Mouse (Mus musculus): Measurements from ENCODE around the gene Hdac6. TPM values are rescaled to one million over a fixed set of nuclear protein-coding genes. Genes with fewer than 3 reads are reported as not detected.
"Not testable (repeated sequence)": the region's sequence is repeated elsewhere in the genome, so short reads cannot be mapped to it uniquely, and the experiment has no call there.

Hdac6 gene
- total RNA-seq, 2 experiments from 2014 or later, result 4.3 to 4.9 TPM

GRCm38 (mm10) chrX:7926266-7926665 is 21.4 kb downstream of the Hdac6 start:
- intact Hi-C loops (cut with DNase I), result no loop called here
- DNase-seq, result no peak

- intact Hi-C loops (cut with DNase I), result no loop called here
- no peak for DNase-seq
These were observed 25.7 kb downstream of the Hdac6 start for GRCm38 (mm10) chrX:7922032-7922431.

GRCm38 (mm10) chrX:7919601-7920383 is 27.9 kb downstream of the Hdac6 start, which contains the start of gene Pcsk1n:
Gene Pcsk1n (plus strand): TSS chrX:7919822.
- DNase-seq, result no peak
- intact Hi-C loops (cut with DNase I), result no loop called here

GRCm38 (mm10) chrX:7917960-7918359 is 29.7 kb downstream of the Hdac6 start:
- intact Hi-C loops (cut with DNase I); DNase-seq: not testable (repeated sequence)

- intact Hi-C loops (cut with DNase I); DNase-seq: not testable (repeated sequence)
These were observed 32.0 kb downstream of the Hdac6 start for GRCm38 (mm10) chrX:7915669-7916068.

GRCm38 (mm10) chrX:7910473-7910872 is 37.2 kb downstream of the Hdac6 start:
- no peak for DNase-seq
- intact Hi-C loops (cut with DNase I), result loop anchor here (5.0 kb wide), 1 partner anchor 107 kb away; the partner anchor contains the start of gene Glod5

- intact Hi-C loops (cut with DNase I); DNase-seq: not testable (repeated sequence)
These were observed 38.4 kb downstream of the Hdac6 start, which contains the start of gene Gm10490 for GRCm38 (mm10) chrX:7909242-7909641. Gene Gm10490 (plus strand): TSS chrX:7909542.

- no peak for DNase-seq
- intact Hi-C loops (cut with DNase I), result no loop called here
These were observed 40.0 kb downstream of the Hdac6 start, which contains the start of gene Gm10491 for GRCm38 (mm10) chrX:7907735-7908134. Gene Gm10491 (minus strand): TSS chrX:7907835.

GRCm38 (mm10) chrX:7904441-7904840 is 43.2 kb downstream of the Hdac6 start:
- intact Hi-C loops (cut with DNase I), result no loop called here

GRCm38 (mm10) chrX:7898880-7899874 is 48.5 kb downstream of the Hdac6 start, which contains the start of the genes Pqbp1 and Timm17b:
Gene Pqbp1 (minus strand): TSS chrX:7899269.
Gene Timm17b (plus strand): TSS chrX:7899357.
- intact Hi-C loops (cut with DNase I), result no loop called here
- peak; percentile 65 to 80 for DNase-seq

More at GRCm38 (mm10) chrX:7904441-7904840, 43.2 kb downstream of the Hdac6 start:
- no peak for DNase-seq

- no peak for DNase-seq
- intact Hi-C loops (cut with DNase I), result no loop called here
These were observed 49.5 kb downstream of the Hdac6 start for GRCm38 (mm10) chrX:7898211-7898610.

- intact Hi-C loops (cut with DNase I), result no loop called here
- peak; percentile 74 to 84 for DNase-seq
These were observed 63.7 kb downstream of the Hdac6 start, which contains the start of gene Slc35a2 for GRCm38 (mm10) chrX:7883841-7884567. Gene Slc35a2 (plus strand): TSS chrX:7884028.

Other genes starting within 250 kb of the Hdac6 start
- 10 to 100 TPM; 27.2 to 32.0 TPM for gene Wdr45, start 233.6 kb downstream of the Hdac6 start, total RNA-seq (2021)
- not detected for gene Gm45208, start 225.6 kb downstream of the Hdac6 start, total RNA-seq (2021)
- 1 to 10 TPM; 3.8 to 4.9 TPM for gene Praf2, start 219.4 kb downstream of the Hdac6 start, total RNA-seq (2021)
- gene Ccdc120, start 197.0 kb downstream of the Hdac6 start, total RNA-seq (2021), result 1 to 10 TPM in 1 of 2 experiments, under 1 TPM in 1; 0.81 to 1.2 TPM
- gene Tfe3, start 185.3 kb downstream of the Hdac6 start, total RNA-seq (2021), result 1 to 10 TPM; 8.0 to 8.1 TPM
- gene Gripap1, start 158.1 kb downstream of the Hdac6 start, total RNA-seq (2021), result 10 to 100 TPM; 17.3 to 19.2 TPM
- gene Kcnd1, start 125.6 kb downstream of the Hdac6 start, total RNA-seq (2021), result under 1 TPM; 0.15 to 0.20 TPM
- 10 to 100 TPM; 14.6 to 16.6 TPM for gene Otud5, start 106.5 kb downstream of the Hdac6 start, total RNA-seq (2021)
- gene Pim2, start 69.6 kb downstream of the Hdac6 start, total RNA-seq (2021), result 1 to 10 TPM in 1 of 2 experiments, under 1 TPM in 1; 0.99 to 1.8 TPM
- gene Slc35a2, start 63.9 kb downstream of the Hdac6 start, total RNA-seq (2021), result 1 to 10 TPM; 8.4 to 8.8 TPM
- 10 to 100 TPM; 21.2 to 22.0 TPM for gene Pqbp1, start 48.6 kb downstream of the Hdac6 start, total RNA-seq (2021)
- 10 to 100 TPM; 35.3 to 39.1 TPM for gene Timm17b, start 48.5 kb downstream of the Hdac6 start, total RNA-seq (2021)
- not detected for gene Gm10491, start 40.1 kb downstream of the Hdac6 start, total RNA-seq (2021)
- not detected for gene Gm10490, start 38.3 kb downstream of the Hdac6 start, total RNA-seq (2021)
- gene Pcsk1n, start 28.1 kb downstream of the Hdac6 start, total RNA-seq (2021), result not detected
- gene Eras, start 19.3 kb downstream of the Hdac6 start, total RNA-seq (2021), result not detected
- not detected for gene Gata1, start 30.2 kb upstream of the Hdac6 start, total RNA-seq (2021)
- not detected for gene Glod5, start 70.6 kb upstream of the Hdac6 start, total RNA-seq (2021)
- 1 to 10 TPM; 3.9 to 5.7 TPM for gene Suv39h1, start 126.9 kb upstream of the Hdac6 start, total RNA-seq (2021)
- under 1 TPM; 0.39 to 0.64 TPM for gene Was, start 142.6 kb upstream of the Hdac6 start, total RNA-seq (2021)
- 10 to 100 TPM; 12.3 TPM for gene Wdr13, start 185.0 kb upstream of the Hdac6 start, total RNA-seq (2021)
- 10 to 100 TPM; 56.4 to 78.2 TPM for gene Rbm3, start 198.0 kb upstream of the Hdac6 start, total RNA-seq (2021)
- 1 to 10 TPM; 3.0 to 3.6 TPM for gene Tbc1d25, start 228.3 kb upstream of the Hdac6 start, total RNA-seq (2021)
- gene Ebp, start 245.6 kb upstream of the Hdac6 start, total RNA-seq (2021), result 1 to 10 TPM; 8.4 to 9.0 TPM

Data from gastrocnemius, postnatal 36 days (tissue).